Mouse (Mus musculus): Measurements from ENCODE around the gene Golgb1.

Golgb1 gene

DNA sequence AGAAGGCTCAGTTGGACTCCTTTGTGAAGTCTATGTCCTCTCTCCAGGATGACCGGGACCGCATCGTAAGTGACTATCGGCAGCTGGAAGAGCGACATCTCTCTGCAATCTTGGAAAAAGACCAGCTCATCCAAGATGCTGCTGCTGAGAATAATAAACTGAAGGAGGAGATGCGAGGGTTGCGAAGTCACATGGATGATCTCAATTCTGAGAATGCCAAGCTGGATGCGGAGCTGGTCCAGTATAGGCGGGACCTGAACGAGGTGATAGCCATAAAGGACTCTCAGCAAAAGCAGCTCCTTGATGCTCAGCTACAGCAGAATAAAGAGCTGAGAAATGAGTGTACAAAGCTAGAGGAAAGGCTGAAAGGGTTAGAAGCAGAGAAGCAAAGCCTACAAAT lies 43.6 kb downstream of the Golgb1 start:
- DNase-seq (ENCODE audit: low read depth, low spot score): no peak

DNA sequence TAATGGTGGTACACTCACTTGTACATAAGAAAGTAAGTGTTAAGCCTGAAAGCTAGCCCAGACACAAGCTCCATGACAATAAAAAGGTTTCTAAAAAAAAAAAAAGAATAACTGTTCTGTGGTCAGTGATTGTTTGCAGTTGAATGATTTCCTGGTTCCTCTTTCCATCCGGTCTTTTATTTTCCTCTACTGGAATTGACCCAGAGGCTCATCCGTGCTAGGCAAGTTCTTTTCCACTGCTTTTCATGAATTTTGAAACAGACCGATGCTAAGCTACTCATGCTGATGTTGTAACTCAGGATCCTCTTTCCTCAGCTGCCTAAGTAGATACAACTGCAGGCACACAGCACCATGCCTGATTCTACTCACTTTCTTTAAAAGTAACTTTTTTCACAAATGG lies 45.5 kb downstream of the Golgb1 start:
- DNase-seq (ENCODE audit: low read depth, low spot score): no peak

DNA sequence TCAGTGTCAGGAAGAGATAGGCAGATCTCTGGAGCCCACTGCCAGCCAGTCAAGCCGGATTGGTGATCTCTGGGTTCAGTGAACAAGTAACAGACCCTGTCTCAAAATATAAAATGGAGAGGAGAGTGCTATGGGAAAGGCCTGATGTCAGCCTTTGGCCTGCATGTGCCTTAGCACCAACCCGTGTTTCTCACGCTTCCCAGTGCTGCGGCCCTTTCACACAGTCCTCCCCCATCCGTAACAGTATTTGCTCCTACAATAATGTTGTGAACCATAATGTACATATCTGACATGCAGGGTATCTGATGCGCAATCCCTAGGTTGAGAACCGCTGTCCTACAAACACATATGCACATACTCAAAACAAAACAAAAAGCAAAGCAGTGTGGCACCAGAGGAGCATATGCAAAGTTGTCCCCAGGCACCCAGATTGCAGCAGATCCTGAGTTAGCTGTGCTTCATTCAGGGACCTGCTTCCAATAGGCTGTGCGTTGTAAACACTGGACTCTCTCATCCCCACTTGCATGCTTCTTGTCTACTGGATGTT lies 46.2 kb downstream of the Golgb1 start:
- DNase-seq (ENCODE audit: low read depth, low spot score): no peak

DNA sequence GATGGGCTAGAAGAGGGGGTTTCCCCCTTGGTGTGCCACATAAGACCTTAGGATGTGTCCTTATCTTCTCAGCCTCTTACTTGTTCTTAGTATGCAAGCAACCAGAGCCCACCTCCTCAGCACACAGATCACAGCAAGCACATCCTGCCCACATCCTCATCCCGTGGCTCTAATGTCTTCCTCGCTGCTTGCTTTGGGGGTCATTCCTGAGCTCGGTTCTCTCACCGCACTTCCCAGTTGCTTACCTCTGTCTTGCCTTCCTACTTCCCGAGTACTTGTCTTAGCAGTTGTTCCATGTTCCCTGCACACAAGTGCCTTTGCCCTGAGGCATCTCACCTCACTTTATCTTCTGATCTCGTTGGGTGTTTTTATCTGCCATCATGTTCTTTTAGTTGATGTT lies 47.0 kb downstream of the Golgb1 start:
- no peak for DNase-seq (ENCODE audit: low read depth, low spot score)

DNA sequence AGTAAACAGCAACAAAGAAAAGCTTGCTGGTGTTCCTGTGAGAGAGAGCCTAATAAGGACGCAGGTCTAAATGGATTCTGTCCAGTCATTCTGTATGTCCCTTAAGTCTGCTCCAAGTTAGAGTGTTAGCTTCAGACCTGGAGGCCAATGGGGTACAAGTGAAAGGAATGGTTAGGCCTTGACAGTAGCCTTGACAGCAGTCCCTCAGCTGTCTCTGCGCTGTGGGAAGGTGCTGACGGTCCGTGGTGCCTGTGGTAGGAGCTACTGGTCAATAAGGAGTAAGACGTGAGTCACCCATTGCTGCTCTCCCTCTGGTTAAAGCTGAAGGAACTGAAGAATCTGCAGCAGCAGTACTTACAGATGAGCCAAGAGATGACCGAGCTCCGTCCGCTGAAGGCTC lies 49.4 kb downstream of the Golgb1 start:
- DNase-seq (ENCODE audit: low read depth, low spot score): no peak

DNA sequence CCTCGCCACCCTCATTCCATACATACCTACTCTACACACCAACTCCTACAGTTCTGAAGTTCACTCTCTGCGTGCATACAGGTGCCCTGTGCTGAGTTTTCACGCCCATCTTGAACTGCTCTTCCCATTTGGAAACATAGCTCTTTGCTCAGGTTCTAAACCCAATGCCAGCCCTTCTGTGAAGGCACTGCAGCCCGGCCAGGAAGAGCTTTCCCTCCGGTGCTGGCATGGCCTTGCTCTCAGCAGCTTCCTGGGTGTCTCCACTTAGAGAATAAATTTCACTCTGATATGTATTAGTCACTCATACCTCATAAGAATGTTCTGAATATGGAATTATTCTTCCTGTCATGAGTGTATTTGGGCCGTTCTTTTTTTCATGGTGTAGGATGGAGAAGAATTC lies 50.4 kb downstream of the Golgb1 start:
- DNase-seq (ENCODE audit: low read depth, low spot score): no peak

DNA sequence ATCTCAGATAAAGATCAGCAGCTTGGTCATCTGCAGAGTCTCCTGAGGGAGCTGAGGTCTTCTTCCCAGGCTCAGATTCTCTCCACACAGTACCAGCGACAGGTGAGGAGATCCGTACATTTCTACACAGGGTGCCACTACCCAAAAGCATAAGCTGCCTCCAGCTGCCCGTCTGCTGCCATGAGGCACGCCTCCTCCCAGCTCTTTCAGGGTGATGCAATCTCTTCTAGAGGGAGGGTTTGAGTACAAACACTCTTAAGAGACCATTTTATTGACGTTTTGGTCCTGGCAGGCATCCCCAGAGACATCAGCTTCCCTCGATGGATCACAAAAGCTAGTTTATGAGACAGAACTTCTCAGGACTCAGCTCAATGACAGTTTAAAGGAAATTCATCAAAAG lies 50.9 kb downstream of the Golgb1 start:
- no peak for DNase-seq (ENCODE audit: low read depth, low spot score)

DNA sequence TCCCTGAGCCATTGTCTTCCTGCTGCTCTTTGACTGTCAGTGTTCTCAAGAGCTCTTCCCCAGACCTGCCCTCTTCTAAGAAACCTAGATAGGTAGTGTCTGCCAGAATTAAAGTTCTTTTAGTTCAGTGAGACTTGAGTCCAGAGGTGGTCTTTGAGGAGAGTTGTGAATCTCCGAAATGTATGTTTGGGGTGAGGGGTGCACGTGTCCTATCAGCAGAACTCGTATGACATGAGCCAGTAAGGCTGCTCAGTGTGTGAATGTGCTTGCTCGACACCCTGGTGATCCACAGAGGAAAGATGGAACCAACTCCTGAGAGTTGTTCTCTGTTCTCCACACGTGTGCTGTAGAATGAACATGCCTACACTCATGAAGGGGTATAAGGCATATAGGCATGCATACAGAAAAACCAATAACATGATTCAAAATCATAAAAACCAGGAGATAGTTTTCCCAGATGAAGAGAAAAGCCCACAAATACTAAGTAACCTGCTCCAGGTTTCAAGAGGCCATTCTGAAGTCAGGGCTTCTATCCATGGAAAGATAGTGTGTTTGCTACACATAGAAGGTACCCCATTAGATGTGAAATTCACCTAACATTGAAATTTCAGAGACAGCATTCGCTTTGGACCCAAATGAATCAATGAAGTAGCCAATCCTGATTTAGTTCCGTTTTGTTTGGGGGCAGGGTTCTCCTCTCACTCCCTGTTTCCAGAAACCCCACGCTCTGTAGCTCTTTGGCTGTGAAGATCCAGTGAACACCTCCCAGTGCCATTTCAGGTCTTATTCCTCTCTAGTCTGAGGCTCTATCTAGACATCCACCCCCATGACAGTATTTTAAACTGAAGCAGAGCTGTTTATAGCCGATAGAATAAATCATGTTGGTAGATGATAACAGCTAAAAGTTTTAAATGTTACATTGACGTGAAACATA lies 51.8 kb downstream of the Golgb1 start:
- no peak for DNase-seq (ENCODE audit: low read depth, low spot score)

DNA sequence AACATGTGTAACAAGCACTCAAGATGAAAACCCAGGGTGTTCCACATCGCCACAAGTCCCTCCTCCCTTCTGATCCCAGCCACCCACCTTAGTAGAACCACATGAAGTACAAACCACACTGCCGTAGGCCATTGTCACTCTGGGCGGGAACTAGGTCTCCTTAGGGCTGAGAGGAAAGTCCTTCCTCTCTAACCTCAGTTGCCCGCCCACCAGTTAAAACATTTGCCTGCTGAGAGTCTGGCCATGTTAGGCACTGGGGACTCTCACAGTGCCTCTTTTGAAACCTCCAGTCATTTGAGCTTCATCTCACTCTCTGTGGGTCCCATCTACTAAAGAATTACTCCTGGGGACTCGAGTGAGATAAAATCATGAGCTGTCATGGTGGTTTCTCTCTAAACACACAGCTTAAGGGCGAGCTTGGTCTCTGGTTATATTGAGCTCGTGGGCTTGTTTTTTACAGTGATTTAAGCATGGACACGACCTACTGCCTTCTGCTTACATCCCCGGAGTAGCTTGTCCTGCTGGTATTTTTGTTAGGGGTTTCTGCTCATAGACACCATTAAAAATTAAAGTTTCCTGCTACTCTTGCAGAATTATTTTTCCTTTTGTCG lies 52.7 kb downstream of the Golgb1 start:
- DNase-seq (ENCODE audit: low read depth, low spot score): no peak

DNA sequence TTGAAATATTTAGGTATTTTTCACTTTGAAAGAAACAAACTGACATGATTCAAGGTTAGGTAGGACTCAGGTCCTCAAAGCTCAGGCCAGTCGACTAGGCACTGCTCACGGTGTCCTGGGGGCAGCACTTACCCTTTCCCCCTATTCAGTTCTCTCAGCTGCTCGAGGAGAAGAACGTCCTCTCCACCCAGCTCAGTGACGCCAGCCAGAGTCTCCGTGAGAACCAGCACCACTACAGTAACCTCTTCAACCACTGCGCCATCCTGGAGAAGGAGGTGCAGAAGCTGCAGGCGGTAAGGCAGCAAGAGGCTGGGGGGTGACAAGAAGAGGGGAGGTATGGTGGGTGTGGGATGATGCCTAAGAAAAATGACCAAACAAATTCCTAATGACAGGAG lies 53.2 kb downstream of the Golgb1 start:
- DNase-seq (ENCODE audit: low read depth, low spot score): no peak

DNA sequence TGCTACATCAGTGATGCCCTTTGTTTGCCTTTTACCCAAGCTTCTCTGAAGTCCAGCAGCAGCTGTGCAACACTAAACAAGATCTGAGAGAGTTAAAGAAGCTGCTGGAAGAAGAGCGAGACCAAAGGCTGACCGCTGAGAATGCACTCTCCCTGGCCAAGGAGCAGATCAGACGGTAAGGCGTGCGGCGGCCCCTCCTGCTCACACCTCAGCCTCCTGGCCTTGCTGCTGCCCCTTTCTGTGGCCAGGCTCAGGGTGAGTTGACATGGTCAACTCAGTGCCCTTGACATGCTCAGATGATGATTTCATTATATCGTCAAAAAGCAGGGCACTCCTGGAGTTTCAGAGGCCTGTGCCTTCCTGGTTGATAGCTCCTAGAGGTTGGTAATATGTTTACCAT lies 54.3 kb downstream of the Golgb1 start:
- DNase-seq (ENCODE audit: low read depth, low spot score): no peak

DNA sequence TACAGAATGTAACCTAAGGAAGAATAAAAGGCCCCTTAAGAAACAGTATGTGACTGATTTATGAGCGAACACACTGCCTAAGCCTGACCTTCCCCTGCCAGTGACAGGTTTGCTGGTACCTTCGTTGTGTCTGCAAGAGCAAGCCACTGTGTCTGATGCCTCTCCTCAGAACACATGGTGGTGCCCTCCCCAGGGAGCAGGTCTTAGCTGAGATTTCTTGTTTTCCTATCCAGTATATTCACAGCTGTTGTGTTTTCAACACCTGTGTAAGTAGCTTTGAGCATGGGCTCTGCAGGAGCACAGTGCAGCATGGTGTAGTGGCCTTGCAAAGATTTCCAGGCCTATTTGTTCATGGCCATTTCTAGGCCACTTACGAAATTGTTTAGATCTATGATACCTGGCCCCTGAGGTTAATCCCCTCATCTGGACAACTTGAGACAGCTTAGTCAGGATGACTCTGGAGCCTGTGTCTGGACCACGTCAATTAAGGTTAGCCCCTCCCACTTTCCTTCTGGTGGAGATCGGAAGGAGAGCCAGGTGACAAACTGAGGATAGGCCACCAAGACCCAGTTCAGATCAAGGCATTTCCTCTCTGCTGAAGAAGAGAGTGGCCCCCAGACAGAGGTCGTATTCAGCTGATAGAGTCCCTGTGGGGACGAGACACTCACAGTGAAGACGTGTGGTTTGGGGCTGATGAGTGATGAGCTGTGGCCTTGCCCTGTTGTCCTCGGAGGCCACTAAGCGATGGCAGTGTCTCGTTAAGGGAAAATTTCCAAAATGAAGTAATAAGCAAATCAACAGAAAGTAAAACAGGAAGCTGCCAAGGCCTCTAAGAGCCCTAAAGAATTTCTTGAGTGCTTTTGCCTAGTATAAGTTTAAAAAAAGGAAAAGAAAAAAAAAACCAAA lies 55.5 kb downstream of the Golgb1 start:
- DNase-seq (ENCODE audit: low read depth, low spot score): no peak

DNA sequence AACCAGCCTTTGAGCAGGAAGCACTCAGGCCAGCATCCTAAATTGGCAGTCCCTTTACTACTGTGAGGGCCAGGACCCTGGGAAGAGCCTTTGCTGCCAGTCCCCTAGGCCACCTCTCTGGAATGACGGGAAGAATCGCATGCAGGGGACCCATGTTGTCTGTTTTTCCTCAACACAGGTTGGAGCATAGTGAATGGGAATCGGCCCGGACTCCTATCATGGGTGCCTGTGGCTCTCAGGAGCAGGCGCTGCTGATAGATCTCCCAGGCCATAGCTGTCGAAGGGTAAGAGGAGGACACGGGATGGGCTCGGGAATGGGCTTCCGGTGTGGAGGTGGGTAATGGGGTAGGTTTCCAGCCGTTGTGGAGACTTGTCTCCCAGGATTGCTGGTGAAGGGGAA lies 56.4 kb downstream of the Golgb1 start:
- DNase-seq (ENCODE audit: low read depth, low spot score): no peak

DNA sequence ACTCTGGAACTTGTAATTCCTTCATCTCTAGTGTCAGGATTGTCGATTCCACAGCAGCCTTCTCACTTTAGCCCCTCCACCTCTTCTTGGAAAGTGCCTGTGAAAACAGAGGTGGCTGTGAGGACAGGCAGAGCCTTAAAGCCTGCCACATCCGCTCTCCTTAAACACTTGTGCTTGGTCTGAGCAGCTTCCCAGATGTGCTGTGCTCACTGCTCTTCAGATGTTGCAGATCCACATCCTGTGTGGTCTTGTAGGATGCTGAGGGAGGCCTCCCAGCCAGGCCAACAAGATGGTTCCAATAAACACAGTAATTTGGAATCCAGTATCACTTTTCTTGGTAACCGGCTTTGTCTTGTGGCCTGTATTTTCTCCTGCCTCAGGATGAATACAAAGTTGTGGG lies 57.0 kb downstream of the Golgb1 start:
- DNase-seq (ENCODE audit: low read depth, low spot score): no peak

DNA sequence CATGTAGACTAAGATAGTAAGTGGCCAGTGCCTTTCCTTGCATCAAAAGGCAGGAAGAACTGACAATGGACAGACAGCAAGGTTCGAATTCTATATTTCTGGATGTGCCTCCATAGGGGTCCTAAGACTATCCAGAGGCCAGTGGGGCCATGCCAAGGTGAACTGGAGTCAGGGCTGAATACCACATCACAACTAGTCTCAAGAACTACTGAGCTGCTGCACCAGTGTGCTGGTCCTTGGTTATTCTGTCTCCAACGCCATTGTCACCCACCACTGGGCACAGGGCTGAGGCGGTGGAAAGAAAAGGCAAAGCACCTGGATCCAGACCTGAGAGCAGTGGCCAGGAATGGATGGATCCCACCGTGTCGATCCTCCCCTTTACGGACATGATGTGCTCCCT lies 57.6 kb downstream of the Golgb1 start:
- DNase-seq (ENCODE audit: low read depth, low spot score): no peak

DNA sequence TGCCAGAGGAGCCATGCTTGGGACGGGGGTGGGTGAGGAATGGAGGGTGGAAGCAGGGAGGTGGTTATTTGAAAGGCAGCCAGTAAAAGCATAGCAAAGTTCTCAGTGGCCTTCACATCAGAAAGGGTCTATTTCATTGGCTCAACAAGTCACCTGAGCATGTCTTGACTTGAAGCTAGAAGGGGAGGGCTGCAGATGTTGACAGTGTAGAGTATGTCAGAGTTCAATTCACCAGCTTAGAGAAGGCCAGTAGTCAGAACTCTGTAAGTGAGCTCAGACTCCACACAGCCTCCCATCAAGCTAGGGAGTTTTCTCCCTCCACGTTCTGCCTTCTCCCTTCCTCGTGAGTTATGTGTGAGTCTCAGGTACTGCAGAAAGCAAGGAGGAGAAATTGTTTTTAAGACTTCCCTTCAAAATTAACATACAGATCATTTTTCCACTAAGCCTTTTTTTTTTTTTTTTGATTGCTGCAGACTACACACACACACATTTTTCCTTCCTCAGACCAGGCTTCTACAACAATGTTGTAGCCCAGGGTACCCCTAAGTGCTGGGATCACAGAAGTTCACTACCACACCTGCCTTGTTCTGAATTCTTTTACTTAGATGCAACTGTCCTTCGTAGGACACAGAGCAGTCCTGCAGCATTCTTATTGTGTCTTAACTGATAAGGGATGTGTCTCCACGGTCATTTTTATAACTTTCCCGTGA lies 59.3 kb downstream of the Golgb1 start:
- DNase-seq (ENCODE audit: low read depth, low spot score): no peak

DNA sequence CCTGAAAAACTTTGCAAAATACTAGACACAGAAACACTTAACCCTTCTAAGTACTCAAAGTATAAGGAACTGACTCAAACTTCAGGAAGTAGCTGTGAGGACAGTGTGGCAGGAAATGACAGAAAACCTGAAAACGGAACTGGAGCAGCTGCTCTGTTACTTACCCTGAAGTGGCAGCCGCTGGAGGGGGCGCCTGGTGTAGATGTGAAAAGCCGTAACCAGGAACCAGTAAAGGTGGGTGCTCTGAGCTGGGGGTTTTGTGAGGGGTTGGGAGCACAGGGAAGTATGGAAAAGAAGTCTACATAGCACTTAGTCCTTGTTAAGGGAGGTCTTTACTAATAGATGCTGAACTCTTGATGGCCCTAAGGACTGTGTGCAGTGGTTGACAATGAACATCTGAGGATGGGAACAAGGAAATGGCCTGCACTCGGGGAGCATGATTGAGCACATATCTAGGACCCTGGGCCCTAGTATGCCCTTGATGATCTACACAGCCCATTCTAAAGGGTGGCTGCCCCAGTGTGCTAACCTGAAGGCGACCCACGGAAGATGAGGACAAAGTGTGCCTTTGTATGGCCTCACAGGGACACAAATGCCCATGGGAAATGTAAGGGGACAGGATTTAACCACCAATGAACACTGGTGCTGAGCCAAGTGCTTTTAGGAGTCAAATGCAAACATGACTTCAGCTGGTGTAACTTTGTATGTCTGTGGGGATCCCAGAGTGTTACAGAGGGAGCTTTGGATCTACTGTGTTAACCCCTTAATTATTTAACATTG lies 60.1 kb downstream of the Golgb1 start, which contains the start of gene Hcls1:
Hcls1 (plus strand) TSS at position 143 of the 780 bp plus-strand sequence.
- DNase-seq (ENCODE audit: low read depth, low spot score): no peak

DNA sequence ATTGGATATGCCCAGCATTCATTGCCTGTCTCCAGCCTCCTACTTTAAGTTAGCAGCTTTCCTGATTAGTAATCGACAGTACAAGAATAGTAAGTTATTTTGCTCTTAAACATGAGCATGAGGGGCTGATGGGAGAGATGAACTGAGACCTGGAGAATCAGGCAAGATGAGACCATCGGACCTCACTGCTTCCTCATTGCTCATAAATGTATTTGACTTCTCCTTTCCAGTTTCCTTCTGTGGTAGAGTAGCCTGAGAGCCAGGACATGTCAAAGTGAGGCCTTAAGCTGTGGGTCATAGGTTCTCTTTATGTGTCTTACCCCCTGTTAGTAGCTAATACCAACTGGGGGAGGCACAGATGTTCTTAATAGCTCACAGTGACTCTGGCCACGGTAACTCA lies 60.9 kb downstream of the Golgb1 start:
- no peak for DNase-seq (ENCODE audit: low read depth, low spot score)

DNA sequence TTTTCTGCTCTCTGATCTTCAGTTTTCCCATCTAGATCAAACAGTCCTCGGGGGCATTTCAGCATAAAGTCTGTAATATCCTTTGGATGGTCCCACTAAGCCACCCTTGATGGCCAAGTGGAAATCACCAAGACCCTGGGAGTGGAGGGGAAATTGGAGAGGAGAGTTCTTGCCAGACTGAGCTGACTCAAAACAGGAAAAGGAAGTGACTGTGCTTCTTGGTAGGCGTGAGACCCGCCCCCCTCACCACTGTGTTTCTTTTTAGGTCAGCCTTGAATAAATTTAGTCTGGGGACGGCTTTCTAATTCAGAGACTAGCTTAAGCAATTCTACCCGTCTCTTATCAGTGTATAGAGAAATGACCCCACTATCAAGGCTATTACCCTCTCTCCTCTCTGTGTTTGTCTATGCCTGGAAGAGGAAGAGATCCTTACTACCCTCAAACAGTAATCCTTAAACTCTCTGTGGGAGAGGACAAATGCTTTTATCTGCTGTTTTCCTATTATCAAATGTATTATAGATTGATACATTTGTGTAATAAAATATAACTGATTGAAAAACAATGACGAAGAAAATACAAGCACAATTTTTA lies 66.3 kb downstream of the Golgb1 start:
- DNase-seq (ENCODE audit: low read depth, low spot score): no peak

DNA sequence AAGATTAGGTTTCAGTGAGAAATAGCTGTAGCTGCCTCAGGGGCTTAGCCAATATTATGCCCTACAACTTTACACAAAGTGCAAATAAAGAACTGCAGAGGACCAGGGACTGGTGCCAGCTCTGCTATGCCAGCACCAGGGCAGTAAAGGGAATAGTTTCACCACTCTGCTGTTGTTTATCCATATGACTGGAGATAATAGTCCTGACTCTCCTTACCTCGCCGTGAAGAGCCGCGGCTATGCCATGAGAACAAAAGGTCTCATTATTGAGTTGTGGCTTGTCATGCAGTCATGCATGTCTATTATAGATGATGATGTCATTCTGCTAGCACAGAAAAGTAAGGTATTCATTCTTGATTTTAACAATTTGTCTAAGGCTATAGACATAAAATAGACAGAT lies 67.0 kb downstream of the Golgb1 start:
- DNase-seq (ENCODE audit: low read depth, low spot score): no peak

All from brain, embryonic 18.5 days (tissue).